Mouse (Mus musculus) MEL (cell line): ENCODE measurements around the gene Wdr49. TPM values are rescaled to one million over a fixed set of nuclear protein-coding genes. Genes with fewer than 3 reads are reported as not detected.

Experiments
- DNase-seq: peaks from one replicate; pipeline ENCODE4 v3.0.0; 2011; ENCODE audit warnings: low read depth, low spot score
- H3K27ac ChIP-seq: 2 replicates; pipeline ENCODE4 v1.5.1; 2012; ENCODE audit warnings: low read depth, mild to moderate bottlenecking, control low read depth, low read length, moderate library complexity; ENCODE audit not compliant: control insufficient read depth
- H3K27me3 ChIP-seq, 2 experiments: fragments of 150-350 bp in 1 of 2; sonication (generic) in 1 of 2; 2 replicates each; pipeline ENCODE4 v1.6.1; 2012; ENCODE audit warnings: low read length in 2 of 2, mild to moderate bottlenecking in 2 of 2, improper control_type of control experiment in 1 of 2, moderate library complexity in 1 of 2; ENCODE audit not compliant: insufficient read depth in 2 of 2, control insufficient read depth in 1 of 2
- H3K36me3 ChIP-seq, 2 experiments: 2 replicates each; pipeline ENCODE4 v1.6.1; 2012 to 2014; ENCODE audit warnings: low read length in 2 of 2, improper control_type of control experiment in 1 of 2, inconsistent platforms in 1 of 2, mild to moderate bottlenecking in 1 of 2; ENCODE audit not compliant: insufficient read depth in 2 of 2, control insufficient read depth in 1 of 2
- H3K4me1 ChIP-seq, 2 experiments: fragments of 150-350 bp in 1 of 2; sonication (generic) in 1 of 2; 2 replicates each; pipeline ENCODE4 v1.6.1; 2012; ENCODE audit warnings: low read length in 2 of 2, improper control_type of control experiment in 1 of 2, mild to moderate bottlenecking in 1 of 2; ENCODE audit not compliant: insufficient read depth in 2 of 2, control insufficient read depth in 1 of 2
- H3K4me3 ChIP-seq, 2 experiments: fragments of 150-350 bp in 1 of 2; sonication (generic) in 1 of 2; 2 replicates each; pipeline ENCODE4 v1.5.1; 2012; ENCODE audit warnings: low read depth in 2 of 2, low read length in 2 of 2, mild to moderate bottlenecking in 2 of 2, moderate library complexity in 2 of 2, control low read depth in 1 of 2, improper control_type of control experiment in 1 of 2; ENCODE audit not compliant: control insufficient read depth in 1 of 2, insufficient read depth in 1 of 2
- H3K79me2 ChIP-seq: 2 replicates; pipeline ENCODE4 v1.6.1; 2012; ENCODE audit warnings: mild to moderate bottlenecking, low read length, moderate library complexity; ENCODE audit not compliant: control insufficient read depth, poor library complexity, insufficient read depth
- H3K9ac ChIP-seq: 2 replicates; pipeline ENCODE4 v1.6.1; 2012; ENCODE audit warnings: low read depth, mild to moderate bottlenecking, control low read depth, low read length, moderate library complexity; ENCODE audit not compliant: control insufficient read depth, poor library complexity, severe bottlenecking
- H3K9me3 ChIP-seq: fragments of 150-350 bp; sonication (generic); replicated peaks from 2 replicates; pipeline ENCODE4 v1.6.1; 2012; ENCODE audit warnings: mild to moderate bottlenecking, low read length, improper control_type of control experiment, moderate library complexity; ENCODE audit not compliant: insufficient read depth
- CHD1 ChIP-seq: IDR thresholded peaks from 2 replicates; pipeline ENCODE4 v1.6.1; 2012; ENCODE audit warnings: low read depth, mild to moderate bottlenecking, inconsistent platforms, low read length, improper control_type of control experiment
- CHD2 ChIP-seq: IDR thresholded peaks from 2 replicates; pipeline ENCODE4 v1.6.1; 2011; ENCODE audit warnings: low read length, improper control_type of control experiment
- E2F4 ChIP-seq: IDR thresholded peaks from 2 replicates; pipeline ENCODE4 v1.6.1; 2011; ENCODE audit warnings: low read depth, low read length, improper control_type of control experiment, borderline replicate concordance
- ELF1 ChIP-seq: IDR thresholded peaks from 2 replicates; pipeline ENCODE4 v1.6.1; 2014; ENCODE audit warnings: low read depth, mild to moderate bottlenecking, inconsistent platforms, low read length, improper control_type of control experiment, moderate library complexity
- ETS1 ChIP-seq: IDR thresholded peaks from 2 replicates; pipeline ENCODE4 v1.6.1; 2012; ENCODE audit warnings: low read depth, mild to moderate bottlenecking, inconsistent platforms, low read length, improper control_type of control experiment, moderate library complexity
- GABPA ChIP-seq: IDR thresholded peaks from 2 replicates; pipeline ENCODE4 v1.6.1; 2012; ENCODE audit warnings: low read depth, mild to moderate bottlenecking, inconsistent platforms, low read length, improper control_type of control experiment, moderate library complexity
- GATA1 ChIP-seq: IDR thresholded peaks from 2 replicates; pipeline ENCODE4 v1.6.1; 2011; ENCODE audit warnings: low read depth, low read length, improper control_type of control experiment
- HCFC1 ChIP-seq: IDR thresholded peaks from 2 replicates; pipeline ENCODE4 v1.6.1; 2012; ENCODE audit warnings: low read depth, mild to moderate bottlenecking, inconsistent platforms, low read length, improper control_type of control experiment, moderate library complexity
- JUND ChIP-seq: IDR thresholded peaks from 2 replicates; pipeline ENCODE4 v1.6.1; 2011; ENCODE audit warnings: low read depth, mild to moderate bottlenecking, improper control_type of control experiment, low read length
- MAX ChIP-seq: IDR thresholded peaks from 2 replicates; pipeline ENCODE4 v1.6.1; 2011; ENCODE audit warnings: low read length, improper control_type of control experiment
- MAZ ChIP-seq: IDR thresholded peaks from 2 replicates; pipeline ENCODE4 v1.6.1; 2012; ENCODE audit warnings: low read depth, mild to moderate bottlenecking, inconsistent platforms, low read length, improper control_type of control experiment
- MEF2A ChIP-seq: IDR thresholded peaks from 2 replicates; pipeline ENCODE4 v1.6.1; 2014; ENCODE audit warnings: low read depth, mild to moderate bottlenecking, inconsistent platforms, low read length, improper control_type of control experiment; ENCODE audit not compliant: poor library complexity, insufficient replicate concordance, severe bottlenecking; ENCODE audit errors: extremely low read depth
- MXI1 ChIP-seq: IDR thresholded peaks from 2 replicates; pipeline ENCODE4 v1.6.1; 2011; ENCODE audit warnings: mild to moderate bottlenecking, low read depth, low read length, improper control_type of control experiment
- MYC ChIP-seq: IDR thresholded peaks from 2 replicates; pipeline ENCODE4 v1.6.1; 2011; ENCODE audit warnings: low read depth, mild to moderate bottlenecking, low read length, improper control_type of control experiment, moderate library complexity
- NELFE ChIP-seq: IDR thresholded peaks from 2 replicates; pipeline ENCODE4 v1.6.1; 2011; ENCODE audit warnings: low read depth, low read length, improper control_type of control experiment
- POLR2A ChIP-seq, 2 experiments: IDR thresholded peaks; 2 replicates each; pipeline ENCODE4 v1.6.1; 2011 to 2012; ENCODE audit warnings: low read length in 2 of 2, mild to moderate bottlenecking in 2 of 2, control low read depth in 1 of 2, improper control_type of control experiment in 1 of 2, low read depth in 1 of 2, moderate library complexity in 1 of 2; ENCODE audit not compliant: control insufficient read depth in 1 of 2, insufficient read depth in 1 of 2, poor library complexity in 1 of 2
- POLR2AphosphoS5 ChIP-seq: IDR thresholded peaks from 2 replicates; pipeline ENCODE4 v1.6.1; 2012; ENCODE audit warnings: low read depth, borderline replicate concordance, mild to moderate bottlenecking, inconsistent platforms, low read length, moderate library complexity, mixed read lengths
- SMC3 ChIP-seq: IDR thresholded peaks from 2 replicates; pipeline ENCODE4 v1.6.1; 2011; ENCODE audit warnings: low read depth, low read length, improper control_type of control experiment
- TCF12 ChIP-seq: IDR thresholded peaks from 2 replicates; pipeline ENCODE4 v1.6.1; 2014; ENCODE audit warnings: low read depth, mild to moderate bottlenecking, inconsistent platforms, low read length, improper control_type of control experiment, moderate library complexity
- UBTF ChIP-seq: IDR thresholded peaks from 2 replicates; pipeline ENCODE4 v1.6.1; 2012; ENCODE audit warnings: low read depth, mild to moderate bottlenecking, inconsistent platforms, low read length, improper control_type of control experiment, moderate library complexity, borderline replicate concordance; ENCODE audit not compliant: insufficient read depth
- USF2 ChIP-seq, 2 experiments: IDR thresholded peaks; 2 replicates each; pipeline ENCODE4 v1.6.1; 2011 to 2012; ENCODE audit warnings: improper control_type of control experiment in 2 of 2, low read length in 2 of 2, borderline replicate concordance in 1 of 2, inconsistent platforms in 1 of 2, low read depth in 1 of 2, mild to moderate bottlenecking in 1 of 2; ENCODE audit not compliant: insufficient read depth in 1 of 2
- ZC3H11A ChIP-seq: IDR thresholded peaks from 2 replicates; pipeline ENCODE4 v1.6.1; 2012; ENCODE audit warnings: low read depth, mild to moderate bottlenecking, inconsistent platforms, low read length, improper control_type of control experiment
- ZKSCAN1 ChIP-seq: IDR thresholded peaks from 2 replicates; pipeline ENCODE4 v1.6.1; 2012; ENCODE audit warnings: low read depth, mild to moderate bottlenecking, inconsistent platforms, low read length, improper control_type of control experiment, moderate library complexity
- ZNF384 ChIP-seq: IDR thresholded peaks from 2 replicates; pipeline ENCODE4 v1.6.1; 2012; ENCODE audit warnings: low read depth, mild to moderate bottlenecking, inconsistent platforms, low read length, improper control_type of control experiment
- polyA plus RNA-seq, 2 experiments: library from polyadenylated mRNA; stranded (reverse) in 1 of 2; unstranded in 1 of 2; fragments of >175 nt in 1 of 2; fragments of >200 nt in 1 of 2; gene quantifications; 2 replicates each; pipeline versions ENCODE4 v1.2.1 to v1.2.4; 2012; ENCODE audit warnings: low replicate concordance in 2 of 2, low read depth in 1 of 2; ENCODE audit not compliant: insufficient read length in 2 of 2, insufficient read depth in 1 of 2, missing spikeins in 1 of 2
- total RNA-seq: library from RNA; depleted of rRNA; stranded (reverse); fragments of 300-350 nt; gene quantifications from 2 replicates; pipeline ENCODE4 v1.2.3, GENCODE M21; 2012

Wdr49 gene
- total and polyA plus RNA-seq, 3 experiments = not detected

- Histone ChIP-seq H3K27ac (no peak overlapping the region), H3K79me2 (no peaks in the 10 kb centered on the region), H3K4me1 (no peaks in the 10 kb centered on the region), H3K9ac (no peak overlapping the region), H3K36me3 (no peaks in the 10 kb centered on the region), H3K4me3 (no peak overlapping the region), H3K27me3 (no peaks in the 10 kb centered on the region; a peak in 1 of 4 replicates), H3K9me3 (no peaks in the 10 kb centered on the region)
- DNase-seq = no peak
- TF ChIP-seq JUND (no peak), HCFC1 (no peak), ELF1 (no peak), SMC3 (no peak), ETS1 (no peak), TCF12 (no peak), E2F4 (no peak), CHD2 (no peak), CHD1 (no peak), MXI1 (no peak), POLR2A (IDR thresholded peaks at IDR 0.05; ENCODE audit: control insufficient read depth in 1 of 2, insufficient read depth in 1 of 2, low read depth in 1 of 2, low read length in 2 of 2, poor library complexity in 1 of 2) (no peak), GATA1 (no peak), MAX (no peak)
Measured at GRCm38 (mm10) chr3:75475106-75475505, 6.8 kb downstream of the Wdr49 start.

- H3K4me3 ChIP-seq = no peak overlapping the region
- no peak for TF ChIP-seq MAZ
- no peak for TF ChIP-seq UBTF
- TF ChIP-seq GATA1 = no peak
- no peak for TF ChIP-seq POLR2AphosphoS5
- TF ChIP-seq MAX = no peak
- TF ChIP-seq, all 39 proteins: peak for 0
- Histone ChIP-seq H3K9me3 (no peaks in the 10 kb centered on the region), H3K4me1 (no peaks in the 10 kb centered on the region), H3K79me2 (no peaks in the 10 kb centered on the region), H3K27me3 (no peaks in the 10 kb centered on the region; a peak in 1 of 4 replicates), H3K9ac (no peak overlapping the region), H3K27ac (no peak overlapping the region), H3K36me3 (no peaks in the 10 kb centered on the region)
- no peak for DNase-seq
Measured at GRCm38 (mm10) chr3:75474657-75475056, 7.3 kb downstream of the Wdr49 start.

GRCm38 (mm10) chr3:75468154-75468553, 13.8 kb downstream of the Wdr49 start:
- Histone ChIP-seq H3K9ac (no peak overlapping the region), H3K4me1 (no peaks in the 10 kb centered on the region), H3K4me3 (no peak overlapping the region), H3K79me2 (no peaks in the 10 kb centered on the region), H3K9me3 (no peaks in the 10 kb centered on the region), H3K27me3 (no peaks in the 10 kb centered on the region; a peak in 1 of 4 replicates), H3K27ac (no peak overlapping the region), H3K36me3 (no peaks in the 10 kb centered on the region)
- DNase-seq = no peak
- no peak for TF ChIP-seq MAX
- TF ChIP-seq ZKSCAN1 = no peak
- no peak for TF ChIP-seq NELFE
- no peak for TF ChIP-seq ZNF384
- TF ChIP-seq HCFC1 = no peak
- TF ChIP-seq MAZ = no peak
- TF ChIP-seq MYC = no peak
- no peak for TF ChIP-seq POLR2A (IDR thresholded peaks at IDR 0.05; ENCODE audit: control insufficient read depth in 1 of 2, insufficient read depth in 1 of 2, low read depth in 1 of 2, low read length in 2 of 2, poor library complexity in 1 of 2)
- TF ChIP-seq TCF12 = no peak
- TF ChIP-seq ZC3H11A = no peak
- TF ChIP-seq GABPA = no peak
- no peak for TF ChIP-seq JUND
- no peak for TF ChIP-seq MEF2A
- no peak for TF ChIP-seq USF2 (IDR thresholded peaks at IDR 0.05; ENCODE audit: borderline replicate concordance in 1 of 2, insufficient read depth in 1 of 2, low read depth in 1 of 2, low read length in 2 of 2)
- TF ChIP-seq E2F4 = no peak
- TF ChIP-seq POLR2AphosphoS5 = no peak
